Mouse (Mus musculus): ENCODE measurements around the gene Slfn9.
"Not testable (repeated sequence)": the region's sequence is repeated elsewhere in the genome, so short reads cannot be mapped to it uniquely, and the experiment has no call there.

The Slfn9 gene

DNA sequence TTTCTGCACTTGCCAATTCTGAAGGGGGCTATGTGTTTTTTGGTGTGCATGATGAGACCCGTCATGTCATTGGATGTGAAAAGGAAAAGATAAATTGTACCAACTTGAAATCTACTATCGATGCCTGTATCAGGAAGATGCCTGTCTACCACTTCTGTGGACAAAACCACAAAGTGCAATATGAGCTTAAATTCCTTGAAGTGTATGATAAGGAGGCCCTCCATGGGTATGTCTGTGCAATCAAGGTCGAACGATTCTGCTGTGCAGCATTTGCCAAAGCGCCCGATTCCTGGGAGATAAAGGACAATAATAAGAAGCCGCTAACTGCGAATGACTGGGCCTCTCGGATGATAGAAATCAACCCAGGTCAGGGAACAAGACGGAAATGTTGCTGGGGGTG is 34.7 kb downstream of the Slfn9 start:
- DNase-seq (ENCODE audit: low read depth, low spot score): no peak

DNA sequence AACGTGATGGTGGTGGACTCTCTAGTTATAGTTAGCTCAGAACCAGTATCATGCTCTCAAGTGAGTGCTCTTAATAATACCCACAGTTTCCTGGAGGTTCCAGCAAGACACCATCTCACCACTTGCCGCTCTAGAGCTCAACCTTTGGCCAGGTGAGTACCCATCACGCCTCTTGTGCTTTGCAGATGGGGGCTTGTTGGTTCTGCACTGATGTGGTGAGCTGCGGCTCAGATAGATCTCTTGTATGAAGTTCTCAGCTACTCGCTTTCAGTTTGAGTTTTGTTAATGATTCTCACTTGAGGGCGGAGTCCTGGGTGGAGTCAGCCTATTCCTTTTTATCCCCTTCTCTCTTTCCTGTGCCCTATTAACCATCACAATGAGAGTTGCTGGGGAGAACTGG is 37.0 kb downstream of the Slfn9 start:
- DNase-seq (ENCODE audit: low read depth, low spot score): peak; percentile 65

DNA sequence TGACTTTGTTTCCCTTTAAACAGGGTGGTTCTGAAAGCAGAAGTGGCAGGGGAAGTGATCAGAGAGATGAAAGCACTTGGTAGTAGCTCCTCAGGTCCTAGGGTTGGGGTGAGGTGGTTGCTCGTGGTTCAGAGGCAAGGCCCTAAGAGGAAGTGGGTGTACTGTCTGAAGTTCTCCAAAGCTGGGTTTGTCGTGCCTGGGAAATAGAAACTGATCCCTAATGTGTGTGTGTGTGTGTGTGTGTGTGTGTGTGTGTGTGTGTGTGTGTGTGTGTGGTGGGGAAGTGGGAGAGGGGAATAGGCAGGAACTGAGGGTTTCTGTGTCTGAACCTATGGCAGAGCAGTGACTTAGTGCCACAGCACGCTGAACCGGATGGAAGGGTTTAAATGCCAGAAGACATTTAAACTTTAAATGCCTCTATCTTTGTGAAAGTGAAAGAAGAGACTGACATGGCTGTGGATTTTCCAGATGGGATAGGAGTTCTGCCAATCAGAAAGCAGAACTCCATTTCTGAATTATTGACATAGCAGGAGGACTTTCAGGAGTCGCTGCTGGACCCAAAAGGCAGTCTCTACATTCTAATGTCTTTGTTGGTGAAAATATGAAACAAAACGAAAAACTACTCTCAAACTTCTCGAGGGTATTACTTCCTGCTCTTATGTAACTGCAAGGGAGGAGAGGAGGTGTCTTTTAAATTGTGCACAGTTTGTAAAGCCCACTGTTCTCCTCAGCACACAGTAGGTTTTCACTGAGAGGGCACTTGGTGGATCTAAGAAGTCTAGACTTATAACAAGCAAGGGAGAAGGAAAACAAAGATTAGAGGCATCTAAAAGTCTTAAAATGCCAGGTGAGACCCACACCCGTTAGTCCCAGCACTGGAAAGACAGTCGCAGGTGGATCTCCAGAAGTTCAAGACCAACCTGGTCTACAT is 38.8 kb downstream of the Slfn9 start:
- peak; percentile 86 for DNase-seq (ENCODE audit: low read depth, low spot score)

- DNase-seq (ENCODE audit: low read depth, low spot score): peak; percentile 66
These were observed 39.6 kb downstream of the Slfn9 start for GRCm38 (mm10) chr11:82951865-82952611.

GRCm38 (mm10) chr11:82950736-82951481 is 40.7 kb downstream of the Slfn9 start, which contains the start of gene Slfn5:
Gene Slfn5, plus strand, starts transcription at chr11:82951349.
- DNase-seq (ENCODE audit: low read depth, low spot score): no peak

DNA sequence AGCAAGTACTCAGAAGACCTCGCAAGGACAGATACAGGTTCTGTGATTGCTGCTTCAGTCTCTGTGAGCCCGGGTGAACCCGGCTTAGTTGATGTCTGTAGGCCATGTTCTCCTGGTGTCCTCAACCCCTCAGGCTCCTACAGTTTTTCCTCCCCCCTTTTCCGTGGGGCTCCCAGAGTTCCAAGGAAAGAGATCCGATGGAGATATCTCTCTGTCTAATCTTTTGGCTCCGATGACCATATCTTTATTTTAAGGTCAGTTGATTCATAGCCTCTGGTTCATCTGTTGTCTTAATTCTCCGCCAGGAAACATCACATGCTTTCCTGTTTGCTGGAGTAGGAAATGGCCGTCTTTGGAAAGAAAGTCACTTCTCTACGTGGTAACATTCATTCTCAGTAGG is 42.6 kb downstream of the Slfn9 start:
- no peak for DNase-seq (ENCODE audit: low read depth, low spot score)

- DNase-seq (ENCODE audit: low read depth, low spot score): peak; percentile 87
These were observed 44.2 kb downstream of the Slfn9 start for GRCm38 (mm10) chr11:82947457-82947856.

GRCm38 (mm10) chr11:82945636-82946035 is 46.0 kb downstream of the Slfn9 start:
- no peak for DNase-seq (ENCODE audit: low read depth, low spot score)

GRCm38 (mm10) chr11:82943336-82943735 is 48.3 kb downstream of the Slfn9 start:
- DNase-seq (ENCODE audit: low read depth, low spot score): no peak

GRCm38 (mm10) chr11:82933186-82933585 is 58.4 kb downstream of the Slfn9 start:
- no peak for DNase-seq (ENCODE audit: low read depth, low spot score)

DNA sequence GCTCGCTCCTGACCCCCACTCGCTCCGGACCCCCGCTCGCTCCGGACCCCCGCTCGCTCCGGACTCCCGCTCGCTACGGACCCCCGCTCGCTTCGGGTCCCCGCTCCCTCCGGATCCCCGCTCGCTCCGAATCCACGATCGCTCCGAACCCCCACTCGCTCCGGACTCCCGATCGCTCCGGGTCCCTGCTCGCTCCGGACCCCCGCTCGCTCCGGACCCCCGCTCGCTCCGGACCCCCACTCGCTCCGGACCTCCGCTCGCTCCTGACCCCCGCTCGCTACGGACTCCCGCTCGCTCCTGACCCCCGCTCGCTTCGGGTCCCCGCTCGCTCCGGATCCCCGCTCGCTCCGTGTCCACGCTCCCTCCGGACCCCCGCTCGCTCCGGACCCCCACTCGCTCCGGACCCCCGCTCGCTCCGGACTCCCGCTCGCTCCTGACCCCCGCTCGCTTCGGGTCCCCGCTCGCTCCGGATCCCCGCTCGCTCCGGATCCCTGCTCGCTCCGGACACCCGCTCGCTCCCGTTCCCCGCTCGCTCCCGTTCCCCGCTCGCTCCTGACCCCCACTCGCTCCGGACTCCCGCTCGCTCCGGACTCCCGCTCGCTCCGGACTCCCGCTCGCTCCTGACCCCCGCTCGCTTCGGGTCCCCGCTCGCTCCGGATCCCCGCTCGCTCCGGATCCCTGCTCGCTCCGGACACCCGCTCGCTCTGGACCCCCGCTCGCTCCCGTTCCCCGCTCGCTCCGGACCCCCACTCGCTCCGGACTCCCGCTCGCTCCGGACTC is 59.8 kb downstream of the Slfn9 start:
- DNase-seq (ENCODE audit: low read depth, low spot score): not testable (repeated sequence)

DNA sequence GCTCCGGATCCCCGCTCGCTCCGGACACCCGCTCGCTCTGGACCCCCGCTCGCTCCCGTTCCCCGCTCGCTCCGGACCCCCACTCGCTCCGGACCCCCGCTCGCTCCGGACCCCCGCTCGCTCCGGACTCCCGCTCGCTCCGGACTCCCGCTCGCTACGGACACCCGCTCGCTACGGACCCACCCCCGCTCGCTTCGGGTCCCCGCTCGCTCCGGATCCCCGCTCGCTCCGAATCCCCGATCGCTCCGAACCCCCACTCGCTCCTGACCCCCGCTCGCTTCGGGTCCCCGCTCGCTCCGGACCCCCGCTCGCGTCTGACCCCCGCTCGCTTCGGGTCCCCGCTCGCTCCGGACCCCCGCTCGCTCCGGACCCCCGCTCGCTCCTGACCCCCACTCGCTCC is 60.5 kb downstream of the Slfn9 start:
- DNase-seq (ENCODE audit: low read depth, low spot score): not testable (repeated sequence)

- not testable (repeated sequence) for DNase-seq (ENCODE audit: low read depth, low spot score)
These were observed 61.2 kb downstream of the Slfn9 start for GRCm38 (mm10) chr11:82930391-82930955.

- no peak for DNase-seq (ENCODE audit: low read depth, low spot score)
These were observed 62.0 kb downstream of the Slfn9 start for GRCm38 (mm10) chr11:82929633-82929950.

DNA sequence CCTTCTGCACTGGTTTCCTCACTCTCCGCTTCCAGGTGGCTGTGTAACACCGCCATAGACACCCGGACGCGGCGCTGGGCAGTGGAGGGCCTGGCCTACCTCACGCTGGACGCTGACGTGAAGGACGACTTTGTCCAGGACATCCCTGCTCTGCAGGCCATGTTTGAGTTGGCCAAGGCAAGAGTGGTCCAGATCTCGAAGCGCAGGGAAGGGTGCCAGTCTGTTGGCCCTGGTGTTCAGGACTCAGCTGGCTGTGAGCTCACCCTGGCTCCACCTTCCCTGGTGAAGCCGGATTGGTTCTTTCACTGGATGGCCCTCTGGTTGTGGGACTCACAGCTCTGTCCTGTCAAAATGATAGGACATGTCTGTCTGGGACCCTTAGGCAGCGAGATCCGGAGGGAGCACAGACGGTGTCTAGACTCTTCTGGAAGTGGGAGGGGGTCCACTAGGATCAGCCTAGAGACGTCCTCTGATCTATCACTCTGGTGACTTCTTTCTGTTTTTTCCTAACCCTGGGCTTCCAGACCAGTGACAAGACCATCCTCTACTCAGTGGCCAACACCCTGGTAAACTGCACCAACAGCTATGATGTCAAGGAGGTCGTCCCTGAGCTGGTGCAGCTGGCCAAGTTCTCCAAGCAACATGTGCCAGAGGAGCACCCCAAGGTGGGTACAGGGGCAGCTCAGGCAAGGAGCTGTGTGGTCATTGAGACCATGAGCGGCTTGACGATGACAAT is 62.6 kb downstream of the Slfn9 start:
- DNase-seq (ENCODE audit: low read depth, low spot score): no peak

All from CD4-positive helper T cell, adult 2 months (primary cell).